Mouse (Mus musculus) thymus, postnatal 36 days (tissue): ENCODE measurements around the gene Limd2.
"Not testable (repeated sequence)": the region's sequence is repeated elsewhere in the genome, so short reads cannot be mapped to it uniquely, and the experiment has no call there.

ENCODE experiments used
- DNase-seq, 2 experiments: peaks; one replicate each; pipeline ENCODE4 v3.0.0; 2022; ENCODE audit warnings: mixed read lengths in 2 of 2

The Limd2 gene

DNA sequence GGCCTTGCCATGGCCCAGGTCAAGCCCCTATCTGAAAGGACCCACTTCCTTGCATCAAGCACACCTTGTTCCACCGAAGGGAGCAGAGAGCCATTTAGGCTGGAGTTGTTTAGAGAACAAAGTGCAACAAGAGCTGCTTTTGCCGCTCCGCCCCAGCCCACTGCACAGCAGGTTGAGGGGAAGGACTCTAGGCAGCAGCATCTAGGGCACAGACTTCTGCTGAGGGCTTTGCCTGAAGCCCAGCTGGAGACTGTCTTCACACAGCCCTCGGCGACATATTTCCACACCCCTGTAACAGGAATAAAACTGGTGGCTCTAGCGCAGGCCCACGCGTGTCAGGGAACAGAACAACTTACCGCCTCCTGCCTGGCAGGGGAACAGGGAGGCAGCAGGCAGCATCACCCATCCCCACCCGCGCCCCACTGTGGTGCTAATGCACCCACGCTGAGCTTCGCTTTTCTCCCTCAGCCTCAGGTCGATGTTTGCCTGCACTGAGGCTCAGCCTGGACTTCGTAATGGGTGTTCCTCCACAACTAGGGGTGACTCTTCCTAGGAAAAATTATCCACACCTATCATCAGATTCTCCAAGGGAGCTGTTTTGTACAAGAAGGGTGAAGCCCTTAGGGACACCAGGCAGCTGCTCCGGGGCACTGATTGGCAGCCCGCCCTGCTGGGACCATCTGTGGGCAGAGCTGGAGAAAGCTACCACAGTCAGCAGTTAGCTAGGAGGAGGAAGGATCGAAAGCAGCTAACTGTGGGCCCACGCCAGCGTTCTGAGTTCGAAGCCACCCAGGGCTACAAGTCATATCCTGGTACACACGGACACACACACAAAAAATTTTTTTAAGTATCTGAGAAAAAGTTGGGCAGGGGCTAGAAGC is at the start of gene Limd2, which contains the start of gene Gm10840:
Gene Limd2, minus strand, starts transcription at position 20 of the 881 bp plus-strand sequence.
Gene Gm10840, plus strand, starts transcription at position 10 of the 881 bp plus-strand sequence.
- DNase-seq, result peak; percentile 79 to 82

DNA sequence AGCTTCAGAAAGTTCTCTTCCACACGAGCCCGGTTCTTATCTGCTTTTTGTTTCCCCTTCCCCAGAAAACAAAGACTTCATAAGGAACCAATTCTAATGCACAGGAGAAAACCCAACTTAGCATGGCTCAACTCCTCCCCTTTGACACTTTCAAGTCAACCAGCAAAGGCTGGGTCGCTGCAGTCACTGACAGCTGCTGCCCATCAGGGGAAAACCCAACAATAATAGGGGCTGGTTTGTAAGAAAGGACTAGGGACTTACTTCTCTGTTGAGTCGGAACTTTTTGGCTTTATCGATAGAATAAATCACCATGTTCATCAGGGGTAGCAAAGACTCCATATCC is 41.4 kb upstream of the Limd2 start, which contains the start of gene Strada:
Gene Strada, minus strand, starts transcription at position 46 of the 343 bp plus-strand sequence.
- DNase-seq, result no peak

DNA sequence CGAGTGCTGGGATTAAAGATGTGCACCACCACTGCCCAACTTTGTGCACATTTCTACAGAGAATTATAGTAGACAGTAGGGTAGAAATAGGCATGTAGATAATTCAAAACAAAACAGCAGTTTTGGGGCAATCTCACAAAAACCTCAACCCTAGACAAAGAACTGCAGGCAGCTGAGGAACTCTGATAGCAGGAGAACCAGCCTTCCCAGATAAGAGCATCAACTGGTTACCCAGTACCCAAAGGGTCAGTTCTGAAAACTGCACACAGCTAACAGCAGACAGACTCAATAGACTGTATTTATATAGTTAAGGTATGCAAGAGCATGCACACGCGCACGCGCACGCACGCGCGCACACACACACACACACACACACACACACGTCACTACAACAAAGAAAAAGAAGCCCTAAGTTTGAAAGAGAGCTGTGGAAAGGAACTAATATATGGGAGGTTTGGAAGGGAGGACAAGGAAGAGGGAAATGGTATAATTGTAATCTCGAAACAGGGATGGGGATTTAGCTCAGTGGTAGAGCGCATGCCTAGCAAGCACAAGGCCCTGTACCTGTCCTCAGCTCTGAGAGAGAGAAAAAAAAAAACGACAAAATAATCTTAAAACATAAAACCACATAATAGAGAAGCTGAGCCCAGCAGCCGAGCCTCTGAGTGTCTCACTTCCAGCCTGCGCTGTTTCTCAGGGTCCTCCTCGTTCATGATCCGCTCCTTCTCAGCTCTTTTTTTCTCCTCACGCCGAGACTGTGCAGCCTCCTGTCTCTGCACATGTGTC is 40.9 kb upstream of the Limd2 start:
- no peak for DNase-seq

- peak in 1 of 2 experiments; percentile 11 for DNase-seq
Measured at GRCm38 (mm10) chr11:106200756-106201155, 40.1 kb upstream of the Limd2 start.

- not testable (repeated sequence) for DNase-seq
Measured at GRCm38 (mm10) chr11:106199997-106200396, 39.3 kb upstream of the Limd2 start.

DNA sequence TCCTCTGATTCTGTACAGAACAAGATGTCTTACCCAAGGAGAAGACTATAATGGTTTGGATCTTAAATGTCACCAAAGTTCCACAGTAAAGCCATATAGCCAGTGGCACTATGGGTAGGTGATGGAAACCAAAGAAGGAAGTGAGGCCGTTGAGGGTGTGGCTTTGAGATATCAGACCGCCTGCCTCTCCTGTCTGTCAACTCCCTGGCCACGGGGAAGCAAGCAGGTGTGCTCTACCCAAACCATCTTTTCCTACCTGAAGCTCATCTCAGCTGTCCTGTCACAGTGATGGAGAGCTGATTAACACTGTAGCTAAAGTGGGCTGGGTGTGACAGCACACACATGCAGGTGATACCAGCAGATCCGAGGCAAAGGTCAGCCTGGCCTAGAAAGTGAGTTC is 37.6 kb upstream of the Limd2 start:
- DNase-seq, result no peak

DNA sequence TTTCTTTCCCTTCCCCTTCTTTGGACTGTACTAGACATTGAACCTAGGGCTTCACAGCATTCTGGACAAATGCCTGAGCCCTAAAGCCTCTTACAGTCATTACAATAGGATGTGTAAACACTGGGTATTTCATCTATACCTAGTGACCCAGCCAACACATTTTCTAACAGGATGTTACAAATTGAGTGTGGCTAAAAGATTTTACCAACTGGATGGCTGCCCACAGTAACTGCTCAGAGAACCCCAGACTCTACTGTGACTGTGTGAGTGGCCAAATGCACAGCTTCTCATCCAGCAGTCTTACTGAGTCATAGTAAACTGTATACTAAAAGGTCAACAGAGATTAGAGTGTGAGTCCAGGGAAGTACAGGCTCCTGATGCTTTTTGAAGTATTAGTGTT is 34.7 kb upstream of the Limd2 start:
- DNase-seq, result no peak

GRCm38 (mm10) chr11:106194891-106195290 is 34.2 kb upstream of the Limd2 start:
- no peak for DNase-seq

- no peak for DNase-seq
Measured at GRCm38 (mm10) chr11:106194155-106194541, 33.5 kb upstream of the Limd2 start.

DNA sequence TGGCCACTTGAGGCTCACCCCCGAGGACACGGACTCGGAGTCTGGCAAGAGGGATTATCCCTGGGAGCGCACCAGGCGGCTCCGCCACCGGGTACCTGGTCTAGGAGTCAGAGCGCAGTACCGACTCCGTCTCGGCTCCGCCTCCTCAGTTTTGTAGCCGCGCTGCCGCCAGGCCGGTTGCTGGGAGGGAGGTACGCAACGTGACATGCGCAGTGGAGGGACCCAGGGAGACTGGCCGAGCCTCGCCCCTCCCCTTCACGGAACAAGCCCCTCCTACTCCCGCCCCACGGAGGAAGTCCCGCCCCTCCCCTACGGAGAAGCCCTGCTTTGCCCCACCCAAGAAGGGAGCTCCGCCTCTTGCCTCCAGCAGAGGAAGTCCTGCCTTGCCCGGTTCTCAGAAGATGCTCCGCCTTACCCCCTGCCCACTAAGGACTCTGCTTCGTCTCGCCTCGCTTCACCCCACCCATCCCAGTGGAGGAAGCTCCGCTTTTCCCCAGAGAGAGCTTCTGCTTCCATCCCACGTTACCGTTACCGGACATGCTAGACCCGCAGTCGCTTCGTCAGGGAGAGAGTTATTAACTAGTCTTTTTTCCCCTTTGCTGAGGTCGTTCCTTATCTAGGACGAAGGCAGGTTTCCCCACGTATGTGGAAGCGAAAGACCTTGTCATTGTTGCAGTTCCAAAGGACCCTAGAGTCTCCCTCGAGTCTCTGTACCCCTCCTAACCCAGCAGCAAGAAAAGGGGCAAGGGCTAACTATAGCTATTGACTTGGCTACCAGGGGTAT is 32.9 kb upstream of the Limd2 start:
- peak; percentile 97 to 98 for DNase-seq

- no peak for DNase-seq
Measured at GRCm38 (mm10) chr11:106192657-106193370, 32.2 kb upstream of the Limd2 start.

DNA sequence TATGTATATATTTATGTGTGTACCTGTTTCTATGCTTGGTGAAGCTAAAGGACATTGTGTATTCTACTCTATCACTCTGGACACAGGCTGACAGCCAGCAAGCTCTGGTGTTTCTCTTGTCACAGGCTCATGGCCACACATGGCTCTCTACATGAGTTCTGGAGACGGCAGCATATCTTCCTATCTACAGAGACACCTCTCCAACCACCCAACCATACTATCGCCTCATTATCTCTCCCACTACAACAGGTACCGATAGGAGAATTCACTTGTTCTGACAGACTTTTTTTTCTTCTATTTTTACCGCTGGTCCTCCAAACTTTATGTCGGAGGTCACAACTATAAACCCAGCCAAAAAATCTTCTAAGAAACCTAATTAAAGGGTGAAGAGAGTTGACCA is 31.6 kb upstream of the Limd2 start:
- no peak for DNase-seq

GRCm38 (mm10) chr11:106191716-106192115 is 31.1 kb upstream of the Limd2 start:
- DNase-seq, result no peak

- no peak for DNase-seq
Measured at GRCm38 (mm10) chr11:106187326-106187725, 26.7 kb upstream of the Limd2 start.

GRCm38 (mm10) chr11:106180449-106180801 is 19.8 kb upstream of the Limd2 start:
- DNase-seq, result no peak

- DNase-seq, result no peak
Measured at GRCm38 (mm10) chr11:106179711-106180448, 19.2 kb upstream of the Limd2 start.

DNA sequence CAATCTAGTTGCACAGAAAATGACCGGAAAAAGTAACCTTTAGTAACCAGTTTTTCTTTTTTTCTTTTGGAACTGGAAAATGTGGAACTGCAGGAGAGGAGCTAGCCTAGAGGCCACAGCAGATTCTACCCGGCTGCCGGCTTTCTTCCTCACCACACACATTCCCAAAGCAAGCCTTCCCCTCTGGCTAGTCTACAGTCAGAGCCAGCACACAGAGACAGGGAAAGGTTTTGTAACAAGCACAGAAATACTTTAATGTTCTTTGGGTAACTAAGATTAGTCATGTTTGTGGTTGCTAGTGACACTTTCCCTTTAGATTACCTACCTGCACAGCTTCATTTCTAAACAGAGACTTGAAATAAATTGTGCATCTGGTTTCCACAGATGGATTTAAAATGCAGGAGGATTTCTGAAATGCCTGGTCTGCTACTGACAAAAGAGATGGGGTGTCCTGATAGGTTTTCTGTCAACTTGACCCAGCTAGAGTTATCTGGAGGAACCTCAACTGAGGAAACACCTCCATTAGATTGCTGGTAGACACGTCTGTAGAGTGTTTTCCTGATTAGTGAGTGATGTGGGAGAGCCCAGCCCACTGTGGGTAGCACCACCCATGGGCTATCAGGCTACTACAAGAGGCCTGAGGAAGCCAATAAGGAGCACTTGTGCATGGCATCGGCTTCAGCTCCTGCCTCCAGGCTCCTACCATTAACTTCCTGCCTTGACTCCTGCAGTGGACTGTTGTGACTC is 17.5 kb upstream of the Limd2 start:
- DNase-seq, result no peak

DNA sequence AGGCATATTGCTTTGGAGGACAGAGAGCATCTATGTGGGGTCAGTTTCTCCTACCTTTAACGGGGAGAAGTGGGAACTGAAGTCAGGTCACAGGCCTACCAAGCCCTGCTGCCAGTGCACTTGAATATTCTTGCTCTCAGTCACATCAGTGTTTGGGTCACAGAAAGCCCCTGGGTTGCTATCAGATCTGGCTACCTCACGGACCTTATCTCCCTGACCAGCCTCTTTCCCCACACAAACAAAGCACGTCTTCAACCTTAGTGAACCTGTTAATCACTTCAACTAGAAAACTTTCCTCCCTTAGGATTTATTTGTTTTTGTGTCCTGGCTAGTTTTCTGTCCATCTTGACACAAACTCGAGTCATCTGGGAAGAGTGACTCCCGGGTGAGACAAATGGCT is 15.7 kb upstream of the Limd2 start:
- no peak for DNase-seq

- no peak for DNase-seq
Measured at GRCm38 (mm10) chr11:106175081-106175480, 14.4 kb upstream of the Limd2 start.

GRCm38 (mm10) chr11:106174372-106174771 is 13.7 kb upstream of the Limd2 start:
- no peak for DNase-seq

- DNase-seq, result no peak
Measured at GRCm38 (mm10) chr11:106173228-106173627, 12.6 kb upstream of the Limd2 start.
